Mouse (Mus musculus) hematopoietic multipotent progenitor cell, adult 10-12 weeks (in vitro differentiated cells): ENCODE results near the gene Supt4a. TPM values are rescaled to one million over a fixed set of nuclear protein-coding genes. Genes with fewer than 3 reads are reported as not detected.

ENCODE experiments used
- polyA plus RNA-seq: library from polyadenylated mRNA; stranded (reverse); fragments of >175 nt; gene quantifications from 2 replicates; pipeline ENCODE4 v1.2.3, GENCODE M21; 2012; ENCODE audit warnings: low replicate concordance

The Supt4a gene
- 14.4 and 17.5 TPM in 2 replicates for polyA plus RNA-seq

DNA sequence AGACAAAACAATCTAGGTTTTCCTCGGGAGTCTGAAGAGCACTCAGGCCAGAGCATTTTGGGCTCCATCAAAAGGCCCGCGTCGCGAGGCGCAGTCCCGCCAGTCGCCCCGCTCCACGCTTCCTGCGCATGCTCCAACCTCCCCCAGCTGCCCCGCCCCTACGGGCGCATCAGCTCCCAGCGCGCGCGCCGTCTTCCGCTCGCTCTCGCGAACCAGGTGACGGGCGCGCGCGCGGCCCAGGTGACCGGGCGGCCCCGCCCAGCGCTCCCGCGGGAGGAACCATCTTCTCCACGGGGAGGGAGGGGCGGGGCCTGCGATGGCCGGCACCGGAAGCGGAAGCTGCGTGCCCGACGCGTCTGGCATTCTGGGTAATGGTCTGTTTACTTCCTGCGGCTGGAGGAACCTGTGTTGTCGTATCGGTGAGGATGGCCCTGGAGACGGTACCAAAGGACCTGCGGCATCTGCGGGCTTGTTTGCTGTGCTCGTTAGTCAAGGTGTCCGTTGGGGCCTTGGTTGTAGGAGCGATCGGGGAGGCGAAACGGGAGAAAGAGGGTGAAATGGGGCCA lies at the start of gene Supt4a:
TSS of gene Supt4a (plus strand) at position 378 of the 566 bp plus-strand sequence.

DNA sequence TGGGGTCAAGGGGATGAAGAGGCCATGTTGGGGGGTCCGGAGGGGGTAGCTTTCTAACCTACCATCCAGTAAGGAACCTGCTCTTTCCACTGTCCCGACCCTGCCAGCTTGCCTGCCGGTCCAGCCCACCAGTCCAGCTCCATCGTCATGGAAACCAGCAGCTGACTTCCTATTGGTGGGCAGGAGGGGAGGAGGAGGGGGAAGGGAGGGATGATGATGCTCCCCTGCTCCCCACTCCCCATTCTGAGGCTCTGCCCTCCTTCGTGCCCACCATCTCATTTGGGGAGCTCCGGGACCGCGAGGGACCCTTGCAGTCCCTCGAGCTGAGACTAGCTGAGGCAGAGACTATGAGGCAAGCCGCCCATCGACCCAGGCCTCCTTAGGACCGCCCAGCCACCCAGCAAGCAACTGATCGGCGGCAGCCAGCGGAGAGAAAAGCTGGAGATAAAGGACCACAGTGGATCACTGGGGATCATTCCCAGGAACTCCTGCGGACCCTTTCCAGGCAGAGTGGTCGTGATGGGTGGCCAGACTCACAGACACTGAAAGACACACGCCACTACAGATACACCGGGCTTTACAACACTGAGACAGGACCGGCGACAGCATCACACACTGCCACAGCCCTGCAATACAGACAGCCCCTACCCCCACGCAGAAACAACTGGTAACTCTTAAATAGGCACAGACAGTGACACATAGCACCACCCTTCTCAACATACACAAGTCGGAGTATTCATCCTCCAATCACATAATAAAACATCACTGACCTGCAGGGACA lies 23.1 kb downstream of the Supt4a start, which contains the start of gene Tspoap1:
TSS of gene Tspoap1 (plus strand) at position 241 of the 781 bp plus-strand sequence.

Other genes starting within 250 kb of the Supt4a start
- not detected in 2 replicates for gene Gm11492, start 170.9 kb upstream of the Supt4a start, polyA plus RNA-seq
- 0.97 and 1.3 TPM in 2 replicates for gene Sept4, start 168.6 kb upstream of the Supt4a start, polyA plus RNA-seq
- gene Mtmr4, start 145.4 kb upstream of the Supt4a start, polyA plus RNA-seq: 22.3 and 42.2 TPM in 2 replicates
- gene Hsf5, start 120.4 kb upstream of the Supt4a start, polyA plus RNA-seq: 0.10 TPM in 1 of 2 replicates, not detected in the other
- 7.9 and 32.8 TPM in 2 replicates for gene Rnf43, start 74.8 kb upstream of the Supt4a start, polyA plus RNA-seq
- gene Tspoap1, start 23.0 kb downstream of the Supt4a start, polyA plus RNA-seq: 1.8 and 5.1 TPM in 2 replicates
- 6.4 and 14.0 TPM in 2 replicates for gene Mpo, start 56.0 kb downstream of the Supt4a start, polyA plus RNA-seq
- not detected in 2 replicates for gene Lpo, start 90.7 kb downstream of the Supt4a start, polyA plus RNA-seq
- gene Mks1, start 115.7 kb downstream of the Supt4a start, polyA plus RNA-seq: 12.1 and 15.1 TPM in 2 replicates
- gene Epx, start 138.0 kb downstream of the Supt4a start, polyA plus RNA-seq: 0.08 and 0.19 TPM in 2 replicates
- gene Olfr462, start 154.7 kb downstream of the Supt4a start, polyA plus RNA-seq: not detected in 2 replicates
- gene Olfr463, start 159.8 kb downstream of the Supt4a start, polyA plus RNA-seq: not detected in 2 replicates
- gene Olfr464, start 183.4 kb downstream of the Supt4a start, polyA plus RNA-seq: not detected in 2 replicates
- gene Dynll2, start 250.0 kb downstream of the Supt4a start, polyA plus RNA-seq: 22.5 and 31.4 TPM in 2 replicates